Mouse (Mus musculus) kidney, postnatal 0 days (tissue): Measurements from ENCODE around the gene Cpeb1. TPM values are rescaled to one million over a fixed set of nuclear protein-coding genes. Genes with fewer than 3 reads are reported as not detected.

Experiments used
- ATAC-seq: fragments of 200-750 bp; cut with Nextera tagmentation; replicated peaks from 2 replicates; pipeline ENCODE4 v1.8.0; 2017; ENCODE audit warnings: low read depth, moderate number of reproducible peaks, moderate TSS enrichment, moderate library complexity; ENCODE audit not compliant: low FRiP score
- DNase-seq: peaks from one replicate; pipeline ENCODE4 v3.0.0-alpha.2; 2016; ENCODE audit warnings: low spot score
- H3K27ac ChIP-seq: fragments of 300-500 bp; sonication (generic); 2 replicates; pipeline ENCODE4 v1.5.1; 2014; ENCODE audit warnings: mild to moderate bottlenecking
- H3K27me3 ChIP-seq: fragments of 300-500 bp; sonication (generic); 2 replicates; pipeline ENCODE4 v1.6.1; 2014; ENCODE audit warnings: low read length, mixed read lengths; ENCODE audit not compliant: insufficient read depth
- H3K36me3 ChIP-seq: fragments of 300-500 bp; sonication (generic); 2 replicates; pipeline ENCODE4 v1.6.1; 2014; ENCODE audit warnings: low read length, mixed read lengths; ENCODE audit not compliant: insufficient read depth
- H3K4me1 ChIP-seq: fragments of 300-500 bp; sonication (generic); replicated peaks from 2 replicates; pipeline ENCODE4 v1.6.1; 2014; ENCODE audit warnings: antibody characterized with exemption, low read length, mixed read lengths; ENCODE audit not compliant: insufficient read depth
- H3K4me2 ChIP-seq: fragments of 300-500 bp; sonication (generic); 2 replicates; pipeline ENCODE4 v1.6.1; 2014; ENCODE audit warnings: mild to moderate bottlenecking, low read length, moderate library complexity, mixed read lengths
- H3K4me3 ChIP-seq: fragments of 300-500 bp; sonication (generic); replicated peaks from 2 replicates; pipeline ENCODE4 v1.5.1; 2014; ENCODE audit warnings: low read depth, low read length
- H3K9ac ChIP-seq: fragments of 300-500 bp; sonication (generic); 2 replicates; pipeline ENCODE4 v1.6.1; 2014; ENCODE audit warnings: low read depth, low read length
- H3K9me3 ChIP-seq: fragments of 300-500 bp; sonication (generic); replicated peaks from 2 replicates; pipeline ENCODE4 v1.6.1; 2016; ENCODE audit warnings: low read length, inconsistent platforms, mixed read lengths
- CTCF ChIP-seq: IDR thresholded peaks from 2 replicates; pipeline ENCODE4 v1.5.1; 2016; ENCODE audit warnings: antibody characterized with exemption, low read depth, mild to moderate bottlenecking, moderate library complexity
- WGBS: fragments of 180-500 bp; shearing (Covaris S2); extraction: QIAGEN DNeasy Blood & Tissue Kit; methylation state at CpG from one replicate; pipeline ENCODE4 v1.1.7; 2014; 5-methylcytosine and 5-hydroxymethylcytosine counted together
- polyA plus RNA-seq: library from polyadenylated mRNA; unstranded; fragments of >200 nt; fragmentation: Nextera tagmentation; extraction: Ambion mirVana; gene quantifications from 2 replicates; pipeline ENCODE4 v1.2.1, GENCODE M21; 2015

Cpeb1 gene
- polyA plus RNA-seq, 1 experiment from 2014 or later: 0.39 TPM

GRCm38 (mm10) chr7:81343316-81343715 lies 111.9 kb downstream of the Cpeb1 start:
- no peak overlapping the region for H3K27ac ChIP-seq
- DNase-seq: no peak

GRCm38 (mm10) chr7:81342356-81343094 lies 112.7 kb downstream of the Cpeb1 start:
- Histone ChIP-seq H3K4me3 (peak overlapping the region; percentile 90; the same call in 1 of the 2 replicates), H3K4me2 (peak overlapping the region; percentile 86)

More at GRCm38 (mm10) chr7:81343316-81343715, 111.9 kb downstream of the Cpeb1 start:
- Histone ChIP-seq H3K27me3 (no peaks in the 10 kb centered on the region), H3K4me1 (peaks cover 12% of the 10 kb centered on the region; the same call in 1 of the 2 replicates), H3K9ac (peak overlapping the region; percentile 90), H3K4me2 (peak overlapping the region; percentile 86), H3K9me3 (no peaks in the 10 kb centered on the region), H3K4me3 (peak overlapping the region; percentile 90), H3K36me3 (peaks cover 34% of the 10 kb centered on the region)
- TF ChIP-seq CTCF: no peak
- ATAC-seq: no peak
- WGBS: 21% methylated on average over 8 of the region's 8 CpGs

GRCm38 (mm10) chr7:81341563-81341962 lies 113.7 kb downstream of the Cpeb1 start:
- Histone ChIP-seq H3K4me3 (no peak overlapping the region), H3K27ac (no peak overlapping the region), H3K36me3 (peaks cover 41% of the 10 kb centered on the region), H3K9me3 (no peaks in the 10 kb centered on the region), H3K4me1 (peaks cover 12% of the 10 kb centered on the region; the same call in 1 of the 2 replicates), H3K4me2 (no peak overlapping the region), H3K27me3 (no peaks in the 10 kb centered on the region), H3K9ac (no peak overlapping the region)
- WGBS: 49% methylated on average over 3 of the region's 3 CpGs
- no peak for ATAC-seq
- peak; percentile 73 for TF ChIP-seq CTCF
- DNase-seq: peak; percentile 62

More at GRCm38 (mm10) chr7:81342356-81343094, 112.7 kb downstream of the Cpeb1 start:
- no peaks in the 10 kb centered on the region for H3K9me3 ChIP-seq
- DNase-seq (no peak), ATAC-seq (no peak)
- H3K9ac ChIP-seq: peak overlapping the region; percentile 90
- 60% methylated on average over 8 of the region's 8 CpGs for WGBS
- H3K36me3 ChIP-seq: peaks cover 41% of the 10 kb centered on the region
- no peak overlapping the region for H3K27ac ChIP-seq
- no peak for TF ChIP-seq CTCF
- H3K27me3 ChIP-seq: no peaks in the 10 kb centered on the region
- H3K4me1 ChIP-seq: peaks cover 12% of the 10 kb centered on the region; the same call in 1 of the 2 replicates

- H3K4me2 ChIP-seq: no peak overlapping the region
- H3K36me3 ChIP-seq: peaks cover 44% of the 10 kb centered on the region
- H3K4me1 ChIP-seq: peaks cover 12% of the 10 kb centered on the region; the same call in 1 of the 2 replicates
- WGBS: 73% methylated on average over 4 of the region's 4 CpGs
- H3K9me3 ChIP-seq: no peaks in the 10 kb centered on the region
- H3K9ac ChIP-seq: no peak overlapping the region
- no peak overlapping the region for H3K4me3 ChIP-seq
- no peak overlapping the region for H3K27ac ChIP-seq
- ATAC-seq: no peak
- DNase-seq: peak; percentile 67
- peak; percentile 82 for TF ChIP-seq CTCF
- no peaks in the 10 kb centered on the region for H3K27me3 ChIP-seq
Observed at GRCm38 (mm10) chr7:81339783-81340182, 115.5 kb downstream of the Cpeb1 start.

GRCm38 (mm10) chr7:81338522-81338873 lies 116.8 kb downstream of the Cpeb1 start:
- TF ChIP-seq CTCF: no peak
- Histone ChIP-seq H3K4me2 (no peak overlapping the region), H3K4me3 (no peak overlapping the region), H3K36me3 (peaks cover 43% of the 10 kb centered on the region), H3K27ac (no peak overlapping the region), H3K9me3 (no peaks in the 10 kb centered on the region), H3K9ac (no peak overlapping the region), H3K4me1 (peaks cover 6% of the 10 kb centered on the region; the same call in 1 of the 2 replicates), H3K27me3 (no peaks in the 10 kb centered on the region)
- WGBS: 72% methylated on average over 3 of the region's 3 CpGs
- ATAC-seq (no peak), DNase-seq (no peak)

GRCm38 (mm10) chr7:81337785-81338521 lies 117.3 kb downstream of the Cpeb1 start:
- H3K36me3 ChIP-seq: peaks cover 39% of the 10 kb centered on the region
- ATAC-seq: no peak
- H3K9me3 ChIP-seq: no peaks in the 10 kb centered on the region
- TF ChIP-seq CTCF: no peak
- 90% methylated on average over 21 of the region's 21 CpGs for WGBS
- no peak for DNase-seq
- H3K4me3 ChIP-seq: no peak overlapping the region
- H3K27me3 ChIP-seq: no peaks in the 10 kb centered on the region
- no peak overlapping the region for H3K9ac ChIP-seq
- no peak overlapping the region for H3K4me2 ChIP-seq
- peaks cover under 1% of the 10 kb centered on the region; the same call in 1 of the 2 replicates for H3K4me1 ChIP-seq
- H3K27ac ChIP-seq: no peak overlapping the region
